Mouse (Mus musculus) E14TG2a.4 (cell line): Measurements from ENCODE around the gene Synrg.
A peak's percentile ranks its signal among the peaks of the same experiment; 100 is the strongest.

ENCODE experiments used
- CTCF ChIP-seq: conservative IDR thresholded peaks from 2 replicates; pipeline ENCODE4 v1.5.1; 2014; ENCODE audit warnings: low read length
- NANOG ChIP-seq: IDR thresholded peaks from 2 replicates; pipeline ENCODE4 v1.6.1; 2014; ENCODE audit warnings: borderline replicate concordance, low read length, mixed read lengths
- POU5F1 ChIP-seq: IDR thresholded peaks from 2 replicates; pipeline ENCODE4 v1.6.1; 2014; ENCODE audit warnings: low read length, borderline replicate concordance

GRCm38 (mm10) chr11:83927097-83927496, 37.1 kb upstream of the Synrg start:
- TF ChIP-seq CTCF: peak; percentile 82
- no peak for TF ChIP-seq POU5F1
- no peak for TF ChIP-seq NANOG
